Mouse (Mus musculus) 3134 (cell line): ENCODE data around the gene Pnlip.

Experiments used
- DNase-seq: peaks from one replicate; pipeline ENCODE4 v3.0.0-alpha.2; 2011; ENCODE audit warnings: low spot score; ENCODE audit not compliant: insufficient read length; ENCODE audit errors: extremely low read depth

Pnlip gene

DNA sequence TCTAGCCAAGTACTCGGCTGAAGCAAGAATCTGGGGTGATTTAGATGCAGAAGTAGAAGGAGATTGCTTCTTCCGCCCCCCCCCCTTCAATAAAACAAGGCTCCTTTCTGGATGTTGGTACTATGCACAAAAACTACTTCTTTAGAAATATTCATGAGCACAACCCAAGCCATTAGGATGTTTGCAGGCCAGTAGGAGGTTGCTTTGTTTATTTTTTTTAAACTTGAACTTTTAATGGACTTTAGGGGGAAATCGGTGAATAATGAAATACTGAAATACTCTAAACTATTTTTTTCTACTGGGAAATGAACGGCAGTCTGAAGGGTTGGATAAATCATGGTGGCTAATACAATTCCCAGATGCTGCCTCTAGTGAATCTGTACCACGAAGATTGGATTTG is at the start of gene Pnlip:
Gene Pnlip (plus strand): TSS at position 301 of the 400 bp plus-strand sequence.
- no peak for DNase-seq

DNA sequence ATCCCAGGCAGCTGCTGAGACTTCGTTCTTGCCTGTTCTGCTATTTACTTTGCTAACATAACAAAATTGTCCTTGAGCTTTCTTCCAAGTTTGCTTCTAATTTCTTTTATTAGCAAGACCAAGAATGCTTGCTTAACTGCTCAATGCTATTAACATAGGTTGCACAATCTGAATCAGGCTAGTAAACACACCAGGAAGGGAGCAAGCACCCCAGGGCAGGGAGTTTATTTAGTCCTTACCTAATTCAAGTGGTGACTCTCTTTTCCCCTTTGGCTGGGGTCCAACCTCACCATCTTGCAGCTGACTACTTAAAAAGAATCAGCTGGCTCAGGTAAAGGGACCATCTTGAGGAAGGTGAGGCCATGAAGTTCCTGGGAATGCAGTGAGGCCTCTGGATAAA is 42.6 kb upstream of the Pnlip start:
- DNase-seq, result no peak

DNA sequence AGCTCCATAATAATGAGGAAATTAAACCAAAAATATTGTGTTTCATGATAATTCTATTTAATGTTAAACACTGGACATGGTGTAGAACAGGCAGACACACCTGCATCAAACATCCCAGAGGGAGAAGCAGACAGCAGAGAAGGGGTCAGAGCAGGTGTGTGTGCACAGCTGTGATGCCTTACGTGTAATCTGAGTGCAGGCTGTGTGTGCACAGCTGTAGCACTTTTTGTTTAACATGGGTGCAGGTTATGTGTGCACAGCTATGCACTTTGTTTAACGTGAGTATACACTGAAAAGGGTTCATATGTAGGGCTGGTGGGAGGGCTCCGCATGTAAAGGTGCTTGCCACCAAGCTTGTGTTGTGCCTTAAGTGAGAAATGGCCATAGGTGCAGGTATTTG is 39.6 kb upstream of the Pnlip start:
- no peak for DNase-seq

DNA sequence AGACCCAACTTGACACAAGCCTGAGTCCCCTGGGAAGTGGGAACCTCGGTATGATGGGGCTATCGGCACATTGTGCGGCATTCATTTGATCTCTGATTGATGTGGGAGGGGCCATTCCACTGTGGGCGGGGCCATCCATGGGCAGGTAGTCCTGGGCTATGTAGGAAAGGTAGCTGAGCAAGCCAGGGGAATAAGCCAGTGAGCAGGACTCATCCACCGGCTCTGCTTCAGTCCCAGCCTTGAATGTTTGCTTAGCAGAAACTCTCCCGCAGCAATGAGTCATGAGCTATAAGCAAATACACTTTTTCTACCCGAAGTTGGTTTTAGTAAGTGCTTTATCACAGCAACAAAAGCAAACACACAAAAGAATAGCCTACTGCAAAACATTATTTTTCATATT is 35.7 kb upstream of the Pnlip start:
- DNase-seq, result no peak

DNA sequence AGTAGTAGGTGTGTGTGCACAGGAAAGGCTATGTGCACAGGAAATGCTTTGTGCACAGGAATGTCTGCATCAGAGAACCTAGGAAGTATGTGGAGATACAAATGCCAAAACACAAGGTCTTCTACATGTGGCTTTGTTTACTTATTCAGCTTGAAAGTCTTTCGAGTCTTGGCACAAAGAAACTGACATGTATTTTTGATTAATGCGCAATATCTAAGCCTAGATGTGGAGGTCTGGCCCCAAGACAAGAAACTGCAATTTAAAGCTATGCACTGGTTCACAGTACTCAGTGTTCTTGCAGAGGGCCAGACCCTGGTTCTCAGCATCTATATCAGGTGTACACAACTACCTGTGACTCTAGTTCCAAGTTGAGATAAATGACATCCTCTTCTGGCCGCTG is 31.6 kb upstream of the Pnlip start:
- DNase-seq, result no peak

DNA sequence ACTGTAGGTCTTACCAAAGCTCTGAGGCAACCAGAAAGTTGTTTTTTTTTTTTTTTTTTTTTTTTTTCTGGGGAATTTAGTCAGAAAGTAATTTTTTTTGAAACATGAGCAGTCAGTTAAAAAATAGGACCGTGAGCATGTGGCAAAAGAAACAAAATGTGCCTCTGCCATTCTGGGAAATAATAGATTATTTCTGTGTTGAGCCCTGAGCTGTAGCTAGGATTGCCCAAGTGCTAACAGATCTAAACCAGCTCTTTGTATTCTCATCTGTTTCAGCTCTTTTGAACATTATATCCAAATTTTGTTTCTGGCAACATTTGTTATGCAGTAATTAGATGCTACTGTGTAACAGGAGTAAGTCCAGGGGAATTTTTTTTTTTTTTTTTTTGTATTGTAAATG is 30.7 kb upstream of the Pnlip start:
- DNase-seq, result no peak

DNA sequence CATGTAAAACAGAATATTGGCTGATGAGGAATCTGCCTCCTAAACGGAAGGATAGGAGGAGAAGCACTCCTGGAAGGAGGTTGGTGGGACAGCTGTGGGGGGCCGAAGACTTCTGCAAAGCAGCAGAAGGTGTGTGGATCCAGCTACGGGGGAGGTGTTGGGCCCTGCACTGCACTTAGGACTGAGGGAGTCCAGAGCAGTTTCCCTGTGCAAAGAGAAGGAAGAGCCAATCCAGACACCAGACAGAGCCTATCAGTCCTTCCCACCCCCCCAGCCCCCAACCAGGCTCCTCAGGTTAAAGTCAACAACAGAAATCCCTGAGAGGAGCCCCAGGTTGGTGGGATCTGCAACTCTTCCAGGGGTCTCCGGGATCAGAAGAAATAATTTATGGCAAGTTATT is 27.5 kb upstream of the Pnlip start:
- DNase-seq, result no peak

DNA sequence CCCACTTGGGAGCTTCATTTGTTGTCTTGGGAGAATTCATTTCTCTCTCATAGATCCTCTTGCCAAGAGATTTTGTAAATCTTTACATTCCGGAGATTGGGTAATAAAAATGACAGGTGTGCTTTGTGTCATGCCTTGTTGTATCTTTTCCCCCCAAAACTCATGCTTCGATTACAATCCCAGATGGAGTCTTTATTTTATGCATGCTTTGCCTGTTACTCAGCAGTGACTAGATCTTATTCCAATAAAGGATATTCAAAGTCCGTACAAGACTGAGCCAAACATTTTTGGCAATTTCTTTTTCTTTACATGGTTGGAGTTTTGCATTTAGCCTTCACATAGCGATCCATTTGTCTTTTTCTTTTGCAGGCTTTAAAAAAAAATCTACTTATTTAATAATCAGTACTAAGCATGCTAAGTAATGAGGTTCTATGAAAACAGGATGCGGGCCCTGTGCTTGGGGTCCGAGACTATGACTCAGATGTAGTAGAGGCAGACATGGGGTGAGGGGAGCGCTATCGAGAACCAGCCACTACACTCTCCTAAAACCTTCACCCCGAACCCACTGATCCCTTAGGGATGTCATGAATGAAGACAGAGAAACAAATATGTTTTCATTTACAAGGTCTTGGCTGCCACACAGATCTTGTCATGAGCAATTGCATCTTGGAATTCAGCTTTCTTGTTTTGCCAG is 26.9 kb upstream of the Pnlip start:
- DNase-seq, result no peak

DNA sequence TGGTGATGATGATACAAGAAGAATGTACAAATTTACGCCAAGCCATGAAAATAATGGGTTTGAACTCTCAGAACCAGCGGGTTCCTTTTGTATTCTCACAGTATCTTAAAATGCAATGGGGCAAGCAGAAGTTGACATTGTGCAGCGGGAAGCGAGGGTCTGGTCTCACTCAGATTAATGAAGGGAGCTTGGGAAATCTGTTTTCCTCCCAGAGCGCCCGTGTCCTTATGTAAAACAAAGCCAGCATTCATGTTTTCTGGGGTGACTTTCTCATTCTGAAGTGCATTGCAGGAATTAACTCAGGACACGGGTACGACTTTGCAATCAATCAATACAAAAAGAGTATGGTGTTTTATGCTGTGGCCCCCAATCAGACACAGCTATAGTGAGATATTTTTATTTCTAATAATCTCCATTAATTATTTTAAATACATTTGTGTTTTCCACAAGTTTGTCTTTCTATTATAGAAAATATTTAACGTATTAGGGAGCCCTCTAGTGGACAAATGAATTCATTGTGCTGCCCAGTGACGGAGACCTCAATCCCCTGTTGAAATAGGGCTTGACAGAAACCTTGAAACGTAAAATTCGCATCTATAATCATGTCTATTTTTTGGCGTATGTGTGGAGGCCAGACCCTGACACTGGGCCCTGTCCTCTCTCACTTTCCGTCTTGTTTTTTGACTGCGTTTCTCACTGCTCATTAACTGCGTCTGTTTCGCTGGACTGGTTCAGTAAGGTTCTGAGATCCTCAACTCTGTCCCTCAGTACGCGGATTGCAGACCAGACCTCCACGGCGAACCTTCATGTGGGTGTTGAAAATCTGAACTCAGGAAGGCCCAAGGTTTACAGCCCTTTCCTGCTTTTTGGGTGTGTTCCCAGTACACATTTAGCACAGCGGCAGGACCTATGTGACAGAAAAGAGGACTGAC is 24.6 kb upstream of the Pnlip start:
- DNase-seq, result no peak

DNA sequence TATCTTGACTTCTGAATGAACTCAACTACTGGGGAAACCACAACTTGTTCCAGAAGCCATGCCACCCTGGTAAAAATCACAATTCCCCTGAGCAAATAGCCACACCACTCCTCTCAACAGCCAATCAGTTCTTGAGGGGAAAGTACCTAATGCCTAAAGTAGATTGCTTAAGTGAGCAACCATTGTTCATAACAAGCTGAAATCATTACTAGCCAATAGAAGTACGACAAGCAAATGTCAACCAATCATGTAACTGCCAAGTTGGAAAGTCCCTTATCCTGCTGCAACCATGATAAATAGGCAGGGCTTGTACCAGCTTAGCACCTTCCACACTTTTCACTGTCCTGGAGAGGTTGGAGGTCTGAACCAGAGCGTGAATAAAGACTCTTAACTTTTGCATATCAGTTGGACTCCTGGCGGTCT is 22.9 kb upstream of the Pnlip start:
- no peak for DNase-seq

DNA sequence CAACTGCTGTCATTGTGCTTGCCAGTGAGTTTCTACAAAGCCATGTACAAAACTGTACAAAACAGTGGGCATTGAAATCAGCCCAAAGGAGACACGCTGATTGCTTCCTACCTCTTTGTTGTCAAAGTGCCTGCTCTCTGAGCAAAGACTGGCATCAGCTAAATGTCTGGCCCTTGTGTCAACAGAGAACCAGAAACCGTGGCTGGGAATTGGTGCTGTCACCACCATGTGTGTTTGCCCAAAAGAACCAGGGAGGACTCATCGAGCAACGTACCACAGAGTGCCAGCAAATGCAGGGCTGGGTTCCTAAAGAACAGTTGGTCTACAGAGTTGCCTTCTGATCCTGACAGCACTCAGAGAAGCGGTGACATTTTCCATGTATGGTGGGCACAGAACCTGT is 2.3 kb upstream of the Pnlip start:
- DNase-seq, result no peak

DNA sequence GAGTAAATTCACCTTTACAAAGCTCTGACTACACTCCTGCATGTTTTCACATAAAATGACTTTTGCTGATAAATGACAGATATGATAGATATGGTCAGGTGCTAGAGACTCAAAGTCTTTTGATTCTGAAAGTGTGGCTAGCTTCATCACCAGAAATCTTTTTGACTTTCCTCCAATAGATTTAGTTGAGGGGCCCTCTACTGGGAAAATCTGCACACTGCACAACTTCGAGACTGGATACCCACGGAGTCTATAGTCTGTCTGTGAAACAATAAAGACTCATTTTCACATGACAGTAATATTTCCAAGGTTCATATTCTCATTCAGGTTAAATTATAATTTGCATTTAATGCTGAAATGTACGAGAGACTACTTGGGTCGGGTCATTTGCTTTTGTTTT is 9.8 kb downstream of the Pnlip start:
- DNase-seq, result no peak

DNA sequence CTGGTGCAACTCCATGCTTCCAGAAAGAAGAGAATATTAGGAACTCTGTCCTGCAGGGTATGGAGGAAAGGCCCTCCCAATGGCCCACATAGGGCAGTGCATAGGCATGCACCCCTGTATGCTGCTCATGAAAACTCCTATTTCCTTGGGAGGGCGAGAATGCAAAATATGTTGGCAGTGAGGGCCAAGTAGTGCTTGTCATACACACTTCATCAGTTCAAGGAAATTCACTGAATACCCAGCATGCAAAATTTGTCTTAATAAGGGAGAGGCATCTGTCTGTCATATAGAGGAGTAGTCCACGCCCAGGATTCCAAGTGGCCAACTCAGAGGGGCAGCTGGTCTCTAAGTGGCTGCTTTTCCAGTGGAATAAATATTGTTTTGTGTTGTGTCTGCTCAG is 11.0 kb downstream of the Pnlip start:
- DNase-seq, result no peak

DNA sequence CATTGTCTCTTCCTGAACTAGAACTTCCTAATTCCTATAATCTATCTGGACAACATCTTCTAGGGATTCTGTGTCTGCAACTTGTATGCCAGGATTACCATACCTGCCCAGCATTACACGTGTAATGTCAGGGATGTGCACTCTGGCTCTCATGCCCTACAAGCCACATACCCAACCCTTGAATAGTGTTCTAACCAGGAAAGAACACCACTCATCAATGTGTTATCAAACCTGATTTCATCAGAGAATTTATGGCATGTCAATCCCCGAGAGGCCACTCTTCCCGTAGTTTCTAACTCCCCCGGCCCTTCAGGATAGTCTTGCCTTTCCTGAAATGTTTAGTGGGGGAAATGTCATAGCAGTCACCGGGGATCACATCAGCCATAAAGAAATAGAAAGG is 12.6 kb downstream of the Pnlip start:
- DNase-seq, result no peak

DNA sequence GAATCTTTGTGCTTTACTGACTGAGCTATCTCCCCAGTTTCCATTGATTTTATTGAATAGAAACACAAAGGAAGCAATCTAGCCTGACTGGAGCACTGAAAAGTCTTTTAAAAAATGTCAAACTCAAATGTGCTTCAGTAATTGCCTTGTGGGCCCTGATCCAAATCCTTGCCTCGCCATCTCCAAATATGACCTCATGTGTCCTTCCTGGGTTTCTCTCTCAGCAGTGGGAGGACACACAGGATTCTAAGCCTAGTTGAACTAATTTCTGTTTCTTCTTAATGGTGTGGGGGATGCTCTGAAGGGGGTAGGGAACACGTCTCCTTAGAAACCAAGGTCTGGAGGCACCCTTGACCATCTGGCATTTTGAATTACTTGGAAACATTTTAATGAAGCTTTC is 22.3 kb downstream of the Pnlip start:
- DNase-seq, result no peak

DNA sequence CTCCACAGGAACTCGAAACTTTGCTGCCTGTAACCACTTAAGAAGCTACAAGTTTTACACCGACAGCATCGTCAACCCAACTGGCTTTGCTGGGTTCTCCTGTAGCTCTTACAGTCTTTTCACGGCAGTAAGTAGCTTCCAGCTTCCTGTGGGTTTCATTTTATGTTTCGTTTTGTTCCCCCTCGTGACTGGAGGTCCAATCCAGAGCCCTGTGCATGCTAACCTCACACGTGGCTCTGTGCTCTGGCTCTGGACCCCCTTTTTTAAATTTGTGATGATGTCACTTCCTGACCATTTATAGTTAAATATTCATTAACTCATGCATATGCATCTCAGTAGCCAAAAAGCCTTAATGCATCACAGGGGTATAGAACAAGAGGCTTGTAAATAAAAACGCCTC is 24.8 kb downstream of the Pnlip start:
- DNase-seq, result peak; percentile 8

DNA sequence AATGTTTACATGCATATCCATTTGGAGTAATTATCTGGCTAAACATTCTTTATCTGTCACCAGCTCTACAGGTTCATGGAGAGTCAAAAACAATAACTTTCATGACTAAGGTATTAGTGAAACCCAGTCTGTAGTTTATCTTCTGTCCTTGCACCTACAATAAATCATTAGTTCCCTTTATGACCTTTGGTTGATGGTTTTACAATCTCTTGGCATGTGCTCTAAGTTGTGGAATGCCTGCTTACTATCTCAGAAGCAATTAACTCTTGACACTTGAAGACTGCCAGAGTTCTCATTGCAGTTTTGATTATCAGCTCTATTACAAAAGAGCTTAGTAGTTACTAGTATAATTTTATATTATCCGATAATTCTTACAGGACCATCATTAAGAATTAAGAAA is 36.6 kb downstream of the Pnlip start:
- no peak for DNase-seq

DNA sequence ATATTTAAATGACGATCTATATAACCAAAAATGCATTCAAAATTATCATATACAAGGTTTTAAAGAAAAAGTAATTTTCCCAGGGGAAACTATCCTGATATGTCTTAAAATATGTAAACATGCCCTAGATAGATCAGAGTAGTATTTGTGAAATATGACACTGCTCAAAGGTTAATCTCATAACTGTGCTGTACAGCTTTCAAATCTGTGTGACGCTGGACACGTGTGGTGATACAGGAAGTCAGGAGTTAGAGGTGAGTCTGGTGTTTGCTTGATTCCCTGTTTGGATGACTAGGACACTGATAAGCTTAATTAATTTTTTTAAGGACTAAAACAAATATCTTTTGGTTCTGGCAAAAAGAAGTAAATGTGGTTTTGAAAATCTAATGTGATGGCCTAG is 43.0 kb downstream of the Pnlip start:
- DNase-seq, result no peak

DNA sequence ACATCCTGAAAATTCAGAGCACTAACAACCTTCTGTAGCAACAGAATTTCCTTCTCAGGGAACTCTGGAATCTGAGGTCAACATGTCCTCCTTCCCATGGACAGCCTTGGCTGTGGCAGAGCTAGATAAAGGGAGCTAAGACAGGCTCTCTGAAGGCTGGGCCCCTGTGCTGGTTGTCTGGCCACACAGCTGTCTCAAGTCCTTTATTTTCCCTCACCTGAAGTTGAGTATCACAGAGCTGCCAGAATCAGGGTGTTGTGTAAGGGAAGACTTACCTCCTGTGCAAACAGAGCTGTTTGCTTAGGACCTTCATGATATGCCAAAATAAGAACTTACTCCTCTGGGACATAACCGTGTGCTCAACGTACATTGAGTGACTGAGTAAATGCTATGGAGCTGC is 43.9 kb downstream of the Pnlip start:
- no peak for DNase-seq

DNA sequence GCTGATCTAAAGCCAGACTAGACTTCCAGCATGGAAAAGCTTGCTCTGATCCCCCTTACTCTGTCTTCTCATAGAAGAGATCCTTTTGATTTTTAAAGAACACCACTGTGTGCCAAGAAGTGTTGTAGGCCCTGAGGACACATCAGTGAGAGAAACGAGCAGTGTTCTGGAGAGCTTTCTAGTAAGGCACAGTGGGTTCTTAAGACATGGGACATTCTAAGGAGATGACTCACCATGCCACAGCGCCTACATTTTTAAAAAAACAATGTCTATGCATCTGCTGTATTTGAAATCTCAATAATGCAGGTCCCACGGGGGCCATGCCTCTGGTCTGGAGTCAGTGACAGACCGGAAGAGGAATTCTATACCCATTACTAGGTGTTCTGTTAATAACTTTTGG is 52.3 kb downstream of the Pnlip start:
- peak; percentile 14 for DNase-seq

DNA sequence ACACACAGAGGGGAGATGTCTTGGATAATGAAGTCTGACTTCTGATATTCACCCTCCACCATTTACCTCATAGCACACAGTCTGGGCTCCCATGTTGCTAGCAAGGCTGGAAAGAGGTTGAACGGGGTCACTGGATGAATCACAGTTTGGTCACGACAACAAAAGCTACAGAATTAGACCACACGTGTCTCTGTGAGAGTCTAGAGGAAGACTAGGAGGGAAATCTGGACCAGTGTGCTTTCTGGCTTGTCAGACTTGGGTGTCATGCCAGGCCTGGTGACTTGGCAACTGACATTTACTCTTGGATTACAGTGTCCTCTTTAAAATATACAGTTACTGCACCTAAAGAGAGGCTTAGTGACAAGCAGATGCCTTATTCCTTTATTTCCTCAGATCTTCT is 56.3 kb downstream of the Pnlip start:
- no peak for DNase-seq

DNA sequence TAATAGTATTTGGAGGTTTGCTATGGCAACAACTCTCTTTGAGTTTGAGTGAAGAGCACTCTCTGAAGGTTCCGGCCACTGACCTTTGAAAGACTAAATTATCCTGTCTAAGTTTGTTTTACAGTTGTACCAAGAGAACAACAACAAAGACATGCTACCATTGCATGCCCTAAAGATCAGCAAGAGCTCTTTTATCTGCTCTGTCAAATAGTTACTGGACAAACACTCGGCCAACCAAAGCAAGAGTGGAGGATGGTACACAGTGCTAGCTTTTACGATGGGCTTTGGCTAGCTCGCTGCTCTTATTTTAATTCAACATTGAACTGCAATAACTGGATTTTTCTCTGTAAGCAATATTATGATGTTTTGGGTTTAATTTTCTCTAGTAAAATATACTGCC is 65.6 kb downstream of the Pnlip start:
- no peak for DNase-seq
